Mouse (Mus musculus) cerebellum, postnatal 14 days (tissue): Measurements from ENCODE around the gene Plekhg2.

Experiments
- DNase-seq, 2 experiments: peaks; one replicate each; pipeline ENCODE4 v3.0.0; 2021; ENCODE audit warnings: mixed read lengths in 2 of 2

Gene Plekhg2

DNA sequence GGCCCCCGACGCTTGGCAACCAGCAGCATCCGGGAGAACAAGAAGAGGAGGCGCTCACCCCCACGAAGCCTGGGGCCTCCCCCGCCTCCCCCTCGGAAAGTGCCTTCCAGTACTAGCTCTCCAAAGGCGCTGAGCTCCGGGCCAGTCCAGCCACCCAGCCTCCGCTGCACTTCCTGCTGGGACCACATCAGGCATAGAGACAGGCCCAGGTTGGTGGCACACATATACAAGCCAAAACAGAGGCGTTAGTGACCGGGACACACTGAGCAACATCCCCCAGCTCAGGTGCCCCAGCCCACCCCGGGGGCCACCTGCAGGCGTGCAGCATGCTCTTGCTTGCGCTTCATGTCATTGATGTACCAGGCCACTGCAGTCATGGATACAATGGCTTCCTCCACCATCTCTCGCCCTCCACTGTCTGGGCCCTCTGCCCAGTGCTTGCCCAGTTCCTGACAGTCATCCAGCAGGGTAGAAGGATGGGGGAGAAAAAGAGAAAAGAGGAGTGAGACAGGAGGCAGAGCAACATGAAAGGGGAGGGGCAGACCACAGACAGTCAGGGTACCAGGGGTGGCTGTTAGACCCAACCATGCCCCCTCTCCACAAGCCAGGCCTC lies 4.6 kb downstream of the Plekhg2 start:
- DNase-seq: no peak

DNA sequence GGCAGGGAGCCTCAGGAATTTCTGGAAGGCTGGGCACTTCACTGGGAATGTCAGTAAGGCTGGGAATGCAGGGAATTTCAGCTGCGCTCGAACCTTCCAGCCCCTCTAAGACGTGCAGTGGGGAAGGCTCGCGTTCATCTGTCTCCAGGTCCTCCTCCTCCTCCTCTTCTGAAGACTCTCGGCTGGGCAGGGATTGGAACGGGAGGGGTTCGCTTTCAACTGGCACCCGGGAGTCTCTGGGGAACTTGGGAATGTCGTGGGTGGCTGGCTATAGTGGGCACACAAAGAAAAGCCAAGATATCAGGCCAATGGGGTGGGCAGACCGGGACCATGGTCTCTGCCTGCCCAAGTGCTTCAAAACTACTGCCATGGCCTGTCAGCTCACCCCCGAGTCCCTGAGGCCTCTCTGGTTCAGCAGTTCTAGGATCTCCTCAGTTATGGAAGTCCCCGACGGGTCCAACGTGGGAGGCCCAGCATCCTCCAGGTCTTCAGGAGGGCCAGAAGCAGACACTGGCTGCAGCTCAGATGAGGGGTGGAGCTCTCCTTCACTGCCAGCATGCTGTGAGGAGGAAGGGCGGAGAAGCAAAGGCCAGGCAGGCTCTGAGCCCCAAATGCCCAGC lies 9.8 kb downstream of the Plekhg2 start:
- no peak for DNase-seq

DNA sequence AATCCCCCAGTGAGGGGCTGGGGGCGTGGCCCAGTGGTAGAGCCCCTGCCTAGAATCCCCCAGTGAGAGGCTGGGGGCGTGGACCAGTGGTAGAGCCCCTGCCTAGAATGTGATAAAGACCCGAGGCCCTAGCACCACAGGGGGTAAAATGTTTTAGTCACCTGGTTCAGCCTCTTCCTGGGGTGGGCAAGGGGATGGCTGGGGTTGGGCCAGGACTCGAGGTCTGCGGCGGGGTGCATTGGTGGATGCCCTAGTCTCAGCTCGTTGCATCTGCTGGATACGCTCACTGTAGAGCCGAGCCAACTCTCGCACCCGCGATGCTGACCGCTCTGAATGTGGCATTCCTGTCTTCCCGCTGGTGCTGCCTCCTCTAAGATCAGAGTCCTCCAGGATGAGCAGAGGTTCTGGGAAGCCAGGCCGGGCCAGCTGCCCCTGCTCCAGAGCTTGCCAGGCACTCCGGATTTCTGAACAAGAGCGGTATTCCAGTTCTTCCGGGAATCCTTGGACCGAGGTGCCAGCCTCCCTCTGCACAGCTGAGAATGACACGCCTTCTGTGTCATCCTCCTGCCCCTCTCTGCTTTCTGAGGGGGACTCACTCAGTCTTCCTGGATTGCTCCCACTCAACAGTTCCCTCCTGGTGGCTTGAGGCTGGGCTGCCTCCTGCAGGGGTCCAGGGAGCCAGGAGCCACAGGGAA lies 10.6 kb downstream of the Plekhg2 start:
- DNase-seq: no peak

- no peak for DNase-seq
These were observed 12.1 kb downstream of the Plekhg2 start for GRCm38 (mm10) chr7:28360291-28360690.

DNA sequence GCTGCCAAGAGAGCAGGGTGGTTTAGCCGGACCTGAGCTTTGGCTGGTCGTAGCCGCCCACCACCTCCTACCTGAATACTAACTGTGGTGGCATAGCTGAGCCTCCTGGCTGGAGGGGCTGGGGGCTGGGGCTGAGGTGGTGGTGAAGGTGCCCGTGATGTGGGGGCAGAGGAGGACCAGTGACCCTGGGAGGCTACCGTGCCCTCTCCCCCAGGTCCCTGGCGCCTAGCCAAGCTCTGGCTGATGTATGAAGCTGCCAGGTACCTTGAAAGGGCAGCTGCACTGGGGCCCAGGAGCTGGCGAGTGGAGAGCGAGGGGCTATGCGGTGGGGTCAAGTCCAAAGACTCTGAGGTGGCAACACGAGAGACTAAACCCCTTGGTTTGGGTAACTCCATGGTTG lies 12.5 kb downstream of the Plekhg2 start:
- DNase-seq: no peak

DNA sequence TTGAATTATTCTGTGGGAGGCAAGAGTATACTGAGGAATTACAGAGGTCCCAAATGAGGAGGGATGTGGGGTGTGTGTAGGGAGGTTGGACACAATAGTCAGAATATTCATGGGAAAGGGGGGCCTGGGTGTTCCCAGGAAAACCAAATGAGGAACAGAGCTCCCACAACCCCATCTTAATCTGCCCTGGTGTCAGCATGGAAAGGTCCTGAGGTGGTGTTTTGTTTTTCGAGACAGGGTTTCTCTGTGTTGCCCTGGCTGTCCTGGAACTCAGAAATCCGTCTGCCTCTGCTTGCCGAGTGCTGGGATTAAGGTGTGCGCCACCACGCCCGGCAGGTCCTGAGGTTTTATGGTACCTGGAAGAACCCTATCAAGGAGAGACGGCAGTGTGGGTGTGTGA lies 14.0 kb downstream of the Plekhg2 start:
- no peak for DNase-seq

DNA sequence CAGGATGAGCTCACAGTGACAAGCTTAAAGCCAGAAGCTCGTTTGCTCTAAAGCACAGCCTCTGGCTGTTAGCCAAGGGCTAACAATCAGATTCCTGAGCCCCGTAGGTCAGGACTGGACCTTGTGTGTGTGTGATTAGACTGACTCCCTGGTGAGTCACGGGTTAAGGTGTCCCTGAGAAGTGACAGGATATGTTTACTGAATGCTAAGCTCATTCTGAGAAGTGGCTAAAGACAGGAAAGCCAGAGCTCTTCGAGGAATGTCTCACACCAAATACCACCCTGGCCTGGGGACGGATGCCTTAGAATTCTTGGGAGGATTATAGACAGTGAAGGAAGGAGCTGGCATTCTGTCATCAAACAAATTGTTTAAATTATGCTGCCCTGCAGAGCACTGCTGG lies 14.4 kb downstream of the Plekhg2 start:
- no peak for DNase-seq

DNA sequence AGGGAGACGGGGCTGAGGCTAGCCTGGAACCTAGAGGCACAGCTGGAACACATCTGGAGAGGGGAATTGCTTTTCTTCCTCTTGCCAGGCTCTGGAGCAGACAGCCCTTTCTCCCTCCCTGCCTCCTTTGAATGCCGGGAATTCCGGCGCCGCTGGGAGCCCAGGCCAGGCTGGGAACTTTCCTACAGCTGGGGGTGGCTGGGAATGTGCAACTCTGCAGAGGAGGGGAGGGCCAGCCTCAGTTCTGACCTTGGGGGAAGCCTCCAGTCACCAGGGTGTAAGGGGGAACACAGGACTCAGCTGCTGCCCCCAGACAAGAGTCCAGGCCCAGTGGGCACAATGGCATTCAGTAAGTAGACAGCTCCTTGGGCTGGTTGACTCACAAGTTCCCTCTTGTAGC lies 15.4 kb downstream of the Plekhg2 start:
- no peak for DNase-seq

DNA sequence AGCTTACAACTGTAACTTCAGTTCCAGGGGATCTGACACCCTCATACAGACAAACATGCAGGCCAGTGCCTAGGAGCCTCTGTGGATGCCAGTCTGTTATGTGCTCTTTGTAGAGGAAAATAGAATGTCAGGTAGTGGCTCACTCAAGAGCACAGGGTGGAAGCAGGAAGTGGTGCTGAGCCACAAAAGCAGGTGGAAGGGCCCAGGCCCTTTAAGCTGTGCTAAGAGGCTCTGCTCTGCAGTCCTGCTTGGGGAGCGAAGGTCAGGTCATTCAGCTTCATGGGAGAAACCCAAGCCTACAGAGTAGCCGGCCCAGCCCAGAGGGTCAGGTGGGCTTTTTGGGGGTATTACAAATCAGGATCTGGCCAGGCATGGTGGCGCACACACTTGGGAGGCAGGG lies 17.2 kb downstream of the Plekhg2 start:
- no peak for DNase-seq

GRCm38 (mm10) chr7:28354596-28354995 lies 17.8 kb downstream of the Plekhg2 start:
- DNase-seq: no peak

- no peak for DNase-seq
These were observed 18.3 kb downstream of the Plekhg2 start for GRCm38 (mm10) chr7:28354113-28354581.

DNA sequence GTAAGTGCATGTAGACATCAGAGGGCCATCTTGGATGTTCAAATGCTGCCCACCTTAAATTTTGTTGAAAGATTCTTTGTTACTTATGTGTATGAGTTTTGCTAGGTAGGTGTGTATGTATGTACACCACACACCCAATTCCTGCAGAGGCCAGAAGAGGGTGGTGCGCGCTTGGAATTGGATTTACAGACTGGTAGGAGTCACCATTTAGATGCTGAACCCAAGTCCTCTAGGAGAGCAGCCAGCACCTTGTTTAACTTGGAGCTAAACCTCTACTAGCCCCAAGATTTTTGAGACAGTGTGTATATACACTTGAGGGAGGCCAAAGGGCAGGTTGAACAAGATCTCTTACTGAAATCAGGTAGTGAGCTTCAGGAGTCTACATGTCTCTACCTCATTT lies 19.1 kb downstream of the Plekhg2 start:
- DNase-seq: no peak

GRCm38 (mm10) chr7:28351676-28352191 lies 20.7 kb downstream of the Plekhg2 start:
- no peak for DNase-seq

- peak; percentile 99 for DNase-seq
These were observed 22.1 kb downstream of the Plekhg2 start, which contains the start of gene Rps16 for GRCm38 (mm10) chr7:28350155-28350883. Gene Rps16, plus strand, starts transcription at chr7:28350652.

DNA sequence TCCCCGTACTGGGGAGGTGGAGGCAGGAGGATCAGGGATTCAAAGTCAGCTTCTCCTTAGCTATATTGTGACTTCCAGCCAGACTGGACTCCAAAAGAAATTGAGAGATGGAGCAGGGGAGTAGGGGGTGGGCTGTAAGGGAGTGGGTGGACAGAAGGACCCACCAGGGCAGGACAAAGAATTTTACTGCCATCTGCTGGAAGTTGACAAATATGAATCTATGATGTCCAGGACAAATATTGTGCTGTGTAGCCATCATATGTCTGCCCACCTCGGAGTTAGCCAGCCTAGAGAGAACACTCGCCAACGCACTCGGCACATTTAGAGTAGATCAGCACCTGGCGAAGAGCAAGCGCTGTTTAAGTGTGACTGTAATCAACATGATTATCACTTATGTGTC lies 23.8 kb downstream of the Plekhg2 start:
- peak; percentile 21 to 43 for DNase-seq

GRCm38 (mm10) chr7:28347746-28348145 lies 24.7 kb downstream of the Plekhg2 start:
- no peak for DNase-seq

- peak; percentile 80 to 84 for DNase-seq
These were observed 27.8 kb downstream of the Plekhg2 start for GRCm38 (mm10) chr7:28344637-28345036.

DNA sequence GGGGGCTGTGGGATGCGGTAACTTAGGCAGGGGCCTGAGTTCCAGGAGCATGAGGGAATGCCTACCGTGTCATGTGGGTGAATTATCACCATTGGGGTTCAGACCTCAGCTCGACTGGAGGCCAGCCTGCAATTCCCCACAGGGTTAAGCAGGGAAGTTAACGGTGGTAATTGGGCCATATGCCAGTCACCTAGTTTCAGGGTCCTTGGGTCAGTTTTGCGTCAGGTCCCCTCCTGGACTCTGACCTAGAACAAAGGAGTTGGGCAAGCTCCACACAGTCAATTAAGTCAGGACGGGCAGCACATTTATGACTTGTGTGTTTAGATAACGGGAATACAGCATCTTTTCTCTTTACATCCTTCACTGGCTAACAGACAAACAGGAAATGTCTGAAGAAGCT lies 31.0 kb downstream of the Plekhg2 start:
- no peak for DNase-seq

DNA sequence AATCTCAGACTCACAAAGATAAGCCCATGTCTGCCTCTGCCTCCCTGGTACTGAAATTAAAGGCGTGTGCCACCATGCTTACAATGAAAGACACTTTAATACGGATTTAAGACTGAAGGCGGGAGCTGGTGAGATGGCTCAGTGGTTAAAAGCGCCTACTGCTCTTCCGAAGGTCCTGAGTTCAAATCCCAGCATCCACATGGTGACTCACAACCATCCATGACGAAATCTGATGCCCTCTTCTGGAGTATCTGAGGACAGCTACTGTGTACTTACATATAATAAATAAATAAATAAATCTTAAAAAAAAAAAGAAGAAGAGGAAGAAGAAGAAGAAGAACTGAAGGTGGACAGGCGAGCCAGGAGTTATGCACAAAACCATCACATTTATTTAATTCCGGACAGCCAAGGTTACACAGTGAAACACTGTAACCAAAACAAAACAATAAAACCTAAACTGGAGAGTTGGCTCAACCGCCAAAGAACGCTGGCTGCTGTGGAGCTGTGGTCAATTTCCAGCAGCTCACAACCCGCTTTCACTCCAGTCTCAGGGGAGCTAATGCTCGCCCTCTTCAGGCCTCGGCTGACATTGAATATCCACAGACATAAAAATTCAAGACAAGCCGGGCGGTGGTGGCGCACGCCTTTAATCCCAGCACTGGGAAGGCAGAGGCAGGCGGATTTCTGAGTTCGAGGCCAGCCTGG lies 33.0 kb downstream of the Plekhg2 start:
- peak; percentile 47 to 55 for DNase-seq

- DNase-seq: peak; percentile 96 to 97
These were observed 34.0 kb downstream of the Plekhg2 start, which contains the start of gene Supt5 for GRCm38 (mm10) chr7:28338108-28338998. Gene Supt5, minus strand, starts transcription at chr7:28338746.

DNA sequence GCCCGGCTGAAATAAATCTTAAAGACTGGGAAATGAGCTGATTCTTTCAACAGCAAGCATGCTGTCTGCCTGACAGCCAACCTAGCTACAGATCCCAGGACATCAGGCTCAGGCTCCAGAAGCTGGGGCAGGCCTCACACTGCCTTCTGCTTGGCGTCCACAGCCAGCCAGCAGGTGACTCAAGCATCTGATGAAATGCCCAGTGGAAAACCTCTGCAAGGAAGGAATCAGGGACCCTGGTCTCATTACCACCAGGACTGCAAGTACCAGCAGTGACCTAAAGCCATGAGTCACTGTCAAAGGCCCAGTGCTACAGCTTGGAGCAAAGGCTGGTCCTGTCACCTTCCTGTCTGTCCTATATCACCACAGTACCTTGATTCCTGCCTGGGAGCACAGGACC lies 36.9 kb downstream of the Plekhg2 start:
- DNase-seq: no peak
